Mouse (Mus musculus): ENCODE data around the gene Csad. TPM values are rescaled to one million over a fixed set of nuclear protein-coding genes. Genes with fewer than 3 reads are reported as not detected.

Csad gene
- total RNA-seq, 1 experiment: 47.3 TPM

DNA sequence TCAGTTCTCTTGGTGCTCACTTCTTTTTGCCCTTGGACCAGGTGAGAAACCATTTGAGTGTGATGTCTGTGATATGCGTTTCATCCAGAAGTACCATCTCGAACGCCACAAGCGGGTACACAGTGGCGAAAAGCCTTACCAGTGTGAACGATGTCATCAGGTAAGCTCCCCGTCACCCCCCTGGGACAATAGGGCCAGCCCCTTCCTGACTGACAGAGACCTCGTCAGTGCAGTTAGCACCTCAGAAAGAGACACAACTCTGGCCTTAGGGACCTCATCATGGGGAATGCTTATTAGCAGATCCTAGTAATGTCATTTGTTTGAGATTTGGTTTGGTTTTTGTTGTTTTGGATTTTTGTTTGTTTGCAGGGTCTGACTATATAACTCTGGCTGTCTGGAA is 4.6 kb upstream of the Csad start:
- Histone ChIP-seq H3K9ac (ENCODE audit: insufficient read depth, low read depth, low read length, poor library complexity, severe bottlenecking) (peak overlapping the region; percentile 4; the same call in 1 of the 2 replicates), H3K4me3 (ENCODE audit: insufficient read depth in 1 of 2, low read depth in 1 of 2, low read length in 2 of 2, poor library complexity in 1 of 2, severe bottlenecking in 1 of 2) (peak overlapping the region in 1 of 2 experiments; percentile 6; a peak in 1 of 4 replicates), H3K36me3 (ENCODE audit: control insufficient read depth, insufficient read depth, low read length, poor library complexity, severe bottlenecking) (peaks cover 50% of the 10 kb centered on the region), H3K9me3 (ENCODE audit: control insufficient read depth, insufficient read depth, low read depth, low read length) (no peaks in the 10 kb centered on the region), H3K27ac (ENCODE audit: insufficient read depth, low read depth, low read length, poor library complexity, severe bottlenecking) (no peak overlapping the region; the same call in 1 of the 2 replicates), H3K4me1 (ENCODE audit: control insufficient read depth in 2 of 2, insufficient read depth in 2 of 2, low read length in 2 of 2, poor library complexity in 1 of 2) (peaks cover 8 to 34% of the 10 kb centered on the region in 2 experiments)
- DNase-seq (ENCODE audit: low read depth, low spot score): no peak
- in situ Hi-C loops (cut with MboI; ENCODE audit: low sequenced_read_pairs in 2 of 2, unreplicated experiment in 2 of 2): no loop called here
- TF ChIP-seq CHD2 (IDR thresholded peaks at IDR 0.05; ENCODE audit: low read depth, low read length) (no peak), MAFK (IDR thresholded peaks at IDR 0.05; ENCODE audit: insufficient read depth, low read depth, low read length) (no peak), HCFC1 (IDR thresholded peaks at IDR 0.05; ENCODE audit: borderline replicate concordance, insufficient read depth, low read length) (no peak), ZNF384 (IDR thresholded peaks at IDR 0.05; ENCODE audit: low read depth, low read length) (no peak), ZC3H11A (IDR thresholded peaks at IDR 0.05; ENCODE audit: borderline replicate concordance, low read depth, low read length) (no peak)

DNA sequence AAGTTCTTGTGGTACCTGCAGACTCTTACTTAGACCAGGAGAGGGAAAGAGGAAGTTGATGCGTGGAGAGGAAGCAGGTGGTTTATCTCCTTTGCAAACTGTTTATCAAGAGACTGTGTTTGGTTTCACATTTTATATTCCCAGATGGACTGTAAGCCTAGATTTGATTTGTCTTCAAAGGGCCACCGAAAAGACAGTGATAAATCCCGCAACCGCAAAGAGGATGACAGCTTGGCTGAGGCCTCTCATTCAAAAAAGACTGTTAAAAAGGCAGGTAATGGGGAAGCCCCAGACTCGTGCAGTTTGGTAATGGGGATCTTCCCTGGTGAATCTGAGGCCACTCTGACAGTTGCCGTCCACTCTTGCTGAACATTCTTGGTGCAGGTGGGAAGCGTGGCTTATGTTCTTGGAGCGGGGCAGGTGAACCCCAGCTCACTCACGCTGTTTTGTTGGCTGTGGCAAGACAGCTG is 3.6 kb upstream of the Csad start:
- Histone ChIP-seq H3K4me1 (ENCODE audit: control insufficient read depth in 2 of 2, insufficient read depth in 2 of 2, low read length in 2 of 2, poor library complexity in 1 of 2) (peaks cover 8 to 29% of the 10 kb centered on the region in 2 experiments), H3K9ac (ENCODE audit: insufficient read depth, low read depth, low read length, poor library complexity, severe bottlenecking) (peak overlapping the region; percentile 34; the same call in 1 of the 2 replicates), H3K36me3 (ENCODE audit: control insufficient read depth, insufficient read depth, low read length, poor library complexity, severe bottlenecking) (peaks cover 48% of the 10 kb centered on the region), H3K27ac (ENCODE audit: insufficient read depth, low read depth, low read length, poor library complexity, severe bottlenecking) (no peak overlapping the region), H3K9me3 (ENCODE audit: control insufficient read depth, insufficient read depth, low read depth, low read length) (no peaks in the 10 kb centered on the region), H3K4me3 (ENCODE audit: insufficient read depth in 1 of 2, low read depth in 1 of 2, low read length in 2 of 2, poor library complexity in 1 of 2, severe bottlenecking in 1 of 2) (peak overlapping the region in 1 of 2 experiments; percentile 6; a peak in 2 of 4 replicates)
- TF ChIP-seq ZC3H11A (IDR thresholded peaks at IDR 0.05; ENCODE audit: borderline replicate concordance, low read depth, low read length) (no peak), CHD2 (IDR thresholded peaks at IDR 0.05; ENCODE audit: low read depth, low read length) (no peak), MAFK (IDR thresholded peaks at IDR 0.05; ENCODE audit: insufficient read depth, low read depth, low read length) (no peak), HCFC1 (IDR thresholded peaks at IDR 0.05; ENCODE audit: borderline replicate concordance, insufficient read depth, low read length) (no peak), ZNF384 (IDR thresholded peaks at IDR 0.05; ENCODE audit: low read depth, low read length) (no peak)
- in situ Hi-C loops (cut with MboI; ENCODE audit: low sequenced_read_pairs in 2 of 2, unreplicated experiment in 2 of 2): no loop called here
- DNase-seq (ENCODE audit: low read depth, low spot score): no peak

DNA sequence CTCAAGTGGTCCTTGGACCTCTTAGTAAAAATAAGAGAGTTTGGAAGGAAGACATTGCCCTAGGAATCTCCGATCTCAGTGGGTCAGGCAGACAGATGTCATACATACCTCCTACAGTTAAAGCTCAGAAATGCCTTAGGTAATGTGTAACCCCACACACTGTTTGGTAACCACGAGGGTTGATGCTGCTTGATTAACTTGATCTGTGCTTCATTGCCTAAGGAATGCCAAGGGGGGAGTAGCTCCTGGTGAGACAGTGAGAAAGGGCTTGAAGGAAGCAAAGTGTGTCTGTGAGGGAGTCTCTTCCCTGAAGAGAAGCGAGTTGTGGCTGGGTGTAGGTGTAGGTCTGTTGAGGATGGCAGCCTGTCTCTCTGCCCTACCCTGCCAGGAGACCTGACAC is 2.8 kb upstream of the Csad start:
- Histone ChIP-seq H3K36me3 (ENCODE audit: control insufficient read depth, insufficient read depth, low read length, poor library complexity, severe bottlenecking) (peaks cover 40% of the 10 kb centered on the region), H3K4me1 (ENCODE audit: control insufficient read depth in 2 of 2, insufficient read depth in 2 of 2, low read length in 2 of 2, poor library complexity in 1 of 2) (peaks cover 9 to 22% of the 10 kb centered on the region in 2 experiments), H3K4me3 (ENCODE audit: insufficient read depth in 1 of 2, low read depth in 1 of 2, low read length in 2 of 2, poor library complexity in 1 of 2, severe bottlenecking in 1 of 2) (peak overlapping the region in 1 of 2 experiments; percentile 3; a peak in 1 of 4 replicates), H3K9me3 (ENCODE audit: control insufficient read depth, insufficient read depth, low read depth, low read length) (no peaks in the 10 kb centered on the region), H3K27ac (ENCODE audit: insufficient read depth, low read depth, low read length, poor library complexity, severe bottlenecking) (peak overlapping the region; percentile 45; the same call in 1 of the 2 replicates), H3K9ac (ENCODE audit: insufficient read depth, low read depth, low read length, poor library complexity, severe bottlenecking) (peak overlapping the region; percentile 34; the same call in 1 of the 2 replicates)
- in situ Hi-C loops (cut with MboI; ENCODE audit: low sequenced_read_pairs in 2 of 2, unreplicated experiment in 2 of 2): no loop called here
- DNase-seq (ENCODE audit: low read depth, low spot score): no peak
- no peak for TF ChIP-seq CHD2 (IDR thresholded peaks at IDR 0.05; ENCODE audit: low read depth, low read length)
- no peak for TF ChIP-seq HCFC1 (IDR thresholded peaks at IDR 0.05; ENCODE audit: borderline replicate concordance, insufficient read depth, low read length)
- no peak for TF ChIP-seq MAFK (IDR thresholded peaks at IDR 0.05; ENCODE audit: insufficient read depth, low read depth, low read length)
- no peak for TF ChIP-seq ZNF384 (IDR thresholded peaks at IDR 0.05; ENCODE audit: low read depth, low read length)
- no peak for TF ChIP-seq ZC3H11A (IDR thresholded peaks at IDR 0.05; ENCODE audit: borderline replicate concordance, low read depth, low read length)

DNA sequence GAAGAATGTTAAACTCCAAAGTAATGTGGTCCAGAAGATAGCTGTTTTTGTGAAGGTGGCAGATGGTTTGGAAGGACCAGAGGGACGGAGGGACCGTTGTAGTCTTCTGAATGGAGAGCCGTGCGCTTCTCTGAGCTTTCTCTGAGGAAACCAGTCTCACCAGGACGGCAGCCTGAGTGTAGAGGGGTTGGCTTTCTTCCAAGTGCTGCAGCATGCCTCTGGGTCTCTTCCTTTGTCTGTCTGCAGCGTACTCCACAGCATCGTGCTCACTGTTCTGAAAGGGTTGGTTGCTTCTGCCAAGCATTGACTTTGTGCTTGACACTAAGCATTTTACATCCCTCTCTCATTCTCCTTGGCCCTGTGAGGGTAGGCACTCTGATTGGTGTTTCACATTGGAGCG is 1.3 kb upstream of the Csad start:
- Histone ChIP-seq H3K9ac (ENCODE audit: insufficient read depth, low read depth, low read length, poor library complexity, severe bottlenecking) (peak overlapping the region; percentile 97; the same call in 1 of the 2 replicates), H3K4me3 (ENCODE audit: insufficient read depth in 1 of 2, low read depth in 1 of 2, low read length in 2 of 2, poor library complexity in 1 of 2, severe bottlenecking in 1 of 2) (peak overlapping the region; percentile 88 to 96), H3K4me1 (ENCODE audit: control insufficient read depth in 2 of 2, insufficient read depth in 2 of 2, low read length in 2 of 2, poor library complexity in 1 of 2) (peaks cover 8 to 17% of the 10 kb centered on the region in 2 experiments), H3K9me3 (ENCODE audit: control insufficient read depth, insufficient read depth, low read depth, low read length) (no peaks in the 10 kb centered on the region), H3K27ac (ENCODE audit: insufficient read depth, low read depth, low read length, poor library complexity, severe bottlenecking) (peak overlapping the region; percentile 99; the same call in 1 of the 2 replicates), H3K36me3 (ENCODE audit: control insufficient read depth, insufficient read depth, low read length, poor library complexity, severe bottlenecking) (peaks cover 39% of the 10 kb centered on the region)
- no peak for DNase-seq (ENCODE audit: low read depth, low spot score)
- TF ChIP-seq HCFC1 (IDR thresholded peaks at IDR 0.05; ENCODE audit: borderline replicate concordance, insufficient read depth, low read length) (no peak), MAFK (IDR thresholded peaks at IDR 0.05; ENCODE audit: insufficient read depth, low read depth, low read length) (no peak), ZNF384 (IDR thresholded peaks at IDR 0.05; ENCODE audit: low read depth, low read length) (no peak), ZC3H11A (IDR thresholded peaks at IDR 0.05; ENCODE audit: borderline replicate concordance, low read depth, low read length) (no peak), CHD2 (IDR thresholded peaks at IDR 0.05; ENCODE audit: low read depth, low read length) (no peak)
- in situ Hi-C loops (cut with MboI; ENCODE audit: low sequenced_read_pairs in 2 of 2, unreplicated experiment in 2 of 2): no loop called here

All from ES-E14 (cell line).